Mouse (Mus musculus): Measurements from ENCODE around the gene 4933428G20Rik. TPM values are rescaled to one million over a fixed set of nuclear protein-coding genes. Genes with fewer than 3 reads are reported as not detected.

The 4933428G20Rik gene
- polyA plus RNA-seq, 1 experiment from 2014 or later, result 0.25 TPM

- H3K9ac ChIP-seq (ENCODE audit: low read length), result 0 out of 2 replicates have a peak overlapping the region, but pooled peaks have one; percentile 4
- peak; percentile 66 for ATAC-seq (ENCODE audit: low FRiP score, low TSS enrichment)
- H3K4me3 ChIP-seq (ENCODE audit: low read depth, low read length), result peak overlapping the region; percentile 38
- peaks cover 3% of the 10 kb centered on the region; the same call in 1 of the 2 replicates for H3K4me1 ChIP-seq (replicated peaks; ENCODE audit: control insufficient read depth, insufficient read depth)
- peaks cover 15% of the 10 kb centered on the region; the same call in 1 of the 2 replicates for H3K27me3 ChIP-seq (ENCODE audit: control insufficient read depth, insufficient read depth, low read length)
- H3K27ac ChIP-seq (replicated peaks), result no peak overlapping the region
- no peaks in the 10 kb centered on the region for H3K9me3 ChIP-seq (ENCODE audit: control insufficient read depth, low read length)
- no peaks in the 10 kb centered on the region for H3K36me3 ChIP-seq (ENCODE audit: control insufficient read depth, insufficient read depth, low read length)
- H3K4me2 ChIP-seq (replicated peaks; ENCODE audit: low read depth), result peak overlapping the region; percentile 77
- 8% methylated on average over 46 of the region's 46 CpGs for WGBS
- DNase-seq (ENCODE audit: low spot score), result peak; percentile 92
- TF ChIP-seq CTCF (IDR thresholded peaks at IDR 0.05; ENCODE audit: low read depth), result peak; percentile 98
- TF ChIP-seq EP300 (optimal IDR thresholded peaks at IDR 0.05), result no peak
Measured at GRCm38 (mm10) chr11:97531381-97532260, 31.5 kb upstream of the 4933428G20Rik start.

GRCm38 (mm10) chr11:97530961-97531360, 30.8 kb upstream of the 4933428G20Rik start:
- 69% methylated on average over 5 of the region's 5 CpGs for WGBS
- Histone ChIP-seq H3K9me3 (ENCODE audit: control insufficient read depth, low read length) (no peaks in the 10 kb centered on the region), H3K9ac (ENCODE audit: low read length) (no peak overlapping the region), H3K27ac (replicated peaks) (no peak overlapping the region), H3K4me2 (replicated peaks; ENCODE audit: low read depth) (no peak overlapping the region), H3K4me3 (ENCODE audit: low read depth, low read length) (no peak overlapping the region), H3K27me3 (ENCODE audit: control insufficient read depth, insufficient read depth, low read length) (peaks cover 12% of the 10 kb centered on the region; the same call in 1 of the 2 replicates), H3K4me1 (replicated peaks; ENCODE audit: control insufficient read depth, insufficient read depth) (peaks cover 3% of the 10 kb centered on the region; the same call in 1 of the 2 replicates), H3K36me3 (ENCODE audit: control insufficient read depth, insufficient read depth, low read length) (no peaks in the 10 kb centered on the region)
- DNase-seq (ENCODE audit: low spot score) (no peak), ATAC-seq (ENCODE audit: low FRiP score, low TSS enrichment) (no peak)
- TF ChIP-seq EP300 (optimal IDR thresholded peaks at IDR 0.05) (no peak), CTCF (IDR thresholded peaks at IDR 0.05; ENCODE audit: low read depth) (no peak)

GRCm38 (mm10) chr11:97530069-97530468, 29.9 kb upstream of the 4933428G20Rik start:
- DNase-seq (ENCODE audit: low spot score) (no peak), ATAC-seq (ENCODE audit: low FRiP score, low TSS enrichment) (no peak)
- Histone ChIP-seq H3K4me1 (replicated peaks; ENCODE audit: control insufficient read depth, insufficient read depth) (peaks cover 3% of the 10 kb centered on the region; the same call in 1 of the 2 replicates), H3K27me3 (ENCODE audit: control insufficient read depth, insufficient read depth, low read length) (peaks cover 12% of the 10 kb centered on the region; the same call in 1 of the 2 replicates), H3K9me3 (ENCODE audit: control insufficient read depth, low read length) (no peaks in the 10 kb centered on the region), H3K9ac (ENCODE audit: low read length) (no peak overlapping the region), H3K36me3 (ENCODE audit: control insufficient read depth, insufficient read depth, low read length) (no peaks in the 10 kb centered on the region), H3K27ac (replicated peaks) (no peak overlapping the region), H3K4me2 (replicated peaks; ENCODE audit: low read depth) (no peak overlapping the region), H3K4me3 (ENCODE audit: low read depth, low read length) (no peak overlapping the region)
- WGBS, result 91% methylated on average over 6 of the region's 6 CpGs
- TF ChIP-seq CTCF (IDR thresholded peaks at IDR 0.05; ENCODE audit: low read depth) (no peak), EP300 (optimal IDR thresholded peaks at IDR 0.05) (no peak)

GRCm38 (mm10) chr11:97528282-97528808, 28.2 kb upstream of the 4933428G20Rik start:
- TF ChIP-seq CTCF (IDR thresholded peaks at IDR 0.05; ENCODE audit: low read depth) (no peak), EP300 (optimal IDR thresholded peaks at IDR 0.05) (no peak)
- Histone ChIP-seq H3K36me3 (ENCODE audit: control insufficient read depth, insufficient read depth, low read length) (no peaks in the 10 kb centered on the region), H3K9ac (ENCODE audit: low read length) (no peak overlapping the region), H3K9me3 (ENCODE audit: control insufficient read depth, low read length) (no peaks in the 10 kb centered on the region), H3K27me3 (ENCODE audit: control insufficient read depth, insufficient read depth, low read length) (0 out of 2 replicates have a peak, but pooled peaks cover 6% of the 10 kb centered on the region), H3K4me1 (replicated peaks; ENCODE audit: control insufficient read depth, insufficient read depth) (peaks cover 3% of the 10 kb centered on the region; the same call in 1 of the 2 replicates), H3K4me3 (ENCODE audit: low read depth, low read length) (no peak overlapping the region), H3K4me2 (replicated peaks; ENCODE audit: low read depth) (no peak overlapping the region), H3K27ac (replicated peaks) (no peak overlapping the region)
- ATAC-seq (ENCODE audit: low FRiP score, low TSS enrichment) (peak; percentile 24; the same call in 1 of the 2 replicates), DNase-seq (ENCODE audit: low spot score) (peak; percentile 58)
- 68% methylated on average over 18 of the region's 18 CpGs for WGBS

- Histone ChIP-seq H3K9ac (ENCODE audit: low read length) (no peak overlapping the region), H3K36me3 (ENCODE audit: control insufficient read depth, insufficient read depth, low read length) (no peaks in the 10 kb centered on the region), H3K4me2 (replicated peaks; ENCODE audit: low read depth) (no peak overlapping the region), H3K27me3 (ENCODE audit: control insufficient read depth, insufficient read depth, low read length) (no peaks in the 10 kb centered on the region), H3K4me1 (replicated peaks; ENCODE audit: control insufficient read depth, insufficient read depth) (no peaks in the 10 kb centered on the region), H3K9me3 (ENCODE audit: control insufficient read depth, low read length) (no peaks in the 10 kb centered on the region), H3K27ac (replicated peaks) (no peak overlapping the region), H3K4me3 (ENCODE audit: low read depth, low read length) (no peak overlapping the region)
- TF ChIP-seq EP300 (optimal IDR thresholded peaks at IDR 0.05) (no peak), CTCF (IDR thresholded peaks at IDR 0.05; ENCODE audit: low read depth) (no peak)
- DNase-seq (ENCODE audit: low spot score), result no peak
- 82% methylated on average over 6 of the region's 6 CpGs for WGBS
- no peak for ATAC-seq (ENCODE audit: low FRiP score, low TSS enrichment)
Measured at GRCm38 (mm10) chr11:97525313-97525712, 25.2 kb upstream of the 4933428G20Rik start.

All from stomach, postnatal 0 days (tissue).